Mouse (Mus musculus): ENCODE measurements around the gene Ngrn. TPM values are rescaled to one million over a fixed set of nuclear protein-coding genes. Genes with fewer than 3 reads are reported as not detected.

Ngrn gene
- total and polyA plus RNA-seq, 3 experiments = 28.3 to 43.2 (median 32.1) TPM

DNA sequence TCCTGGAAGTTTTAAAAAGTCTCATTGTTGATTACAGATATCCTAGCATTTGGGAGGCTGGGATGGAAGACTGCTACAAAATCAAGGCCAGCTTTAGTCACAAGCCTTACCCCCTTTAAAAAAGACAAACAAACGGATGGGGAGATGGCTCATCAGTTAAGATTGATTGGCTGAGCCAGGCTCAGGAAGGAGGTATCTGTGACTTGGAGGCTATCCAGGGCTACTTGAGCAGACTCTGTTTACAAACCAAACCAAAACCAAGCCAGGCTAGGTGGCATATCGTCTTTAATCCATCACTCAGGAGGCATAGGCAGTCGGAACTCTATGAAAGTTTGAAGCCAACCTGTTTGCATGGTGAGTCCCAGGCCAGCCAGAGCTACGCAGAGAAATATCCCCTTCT lies 19.4 kb upstream of the Ngrn start:
- in situ Hi-C loops (cut with MboI; ENCODE audit: low pct_ligation_motif_present, low pct_unique_long_range_greater_than_20kb, low sequenced_read_pairs) = no loop called here
- TF ChIP-seq EP300 (IDR thresholded peaks at IDR 0.05; ENCODE audit: low read length) (no peak), PAX5 (IDR thresholded peaks at IDR 0.05; ENCODE audit: low read length) (no peak), E2F4 (IDR thresholded peaks at IDR 0.05; ENCODE audit: insufficient replicate concordance, low read depth, low read length) (no peak), NRF1 (IDR thresholded peaks at IDR 0.05; ENCODE audit: low read depth, low read length) (no peak), MYC (IDR thresholded peaks at IDR 0.05; ENCODE audit: low read depth, low read length) (no peak), SIN3A (IDR thresholded peaks at IDR 0.05; ENCODE audit: low read length) (no peak), USF1 (IDR thresholded peaks at IDR 0.05; ENCODE audit: low read depth, low read length) (no peak), MAZ (IDR thresholded peaks at IDR 0.05; ENCODE audit: low read depth, low read length) (no peak), BHLHE40 (IDR thresholded peaks at IDR 0.05; ENCODE audit: low read depth, low read length) (no peak), ZNF384 (IDR thresholded peaks at IDR 0.05; ENCODE audit: low read depth, low read length) (no peak), MAX (IDR thresholded peaks at IDR 0.05; ENCODE audit: low read length) (no peak), CTCF (conservative IDR thresholded peaks at IDR 0.05 in 1 of 2, IDR thresholded peaks at IDR 0.05 in 1 of 2; ENCODE audit: low read depth in 2 of 2, low read length in 2 of 2) (no peak)
- no peak for DNase-seq (ENCODE audit: extremely low read depth)

DNA sequence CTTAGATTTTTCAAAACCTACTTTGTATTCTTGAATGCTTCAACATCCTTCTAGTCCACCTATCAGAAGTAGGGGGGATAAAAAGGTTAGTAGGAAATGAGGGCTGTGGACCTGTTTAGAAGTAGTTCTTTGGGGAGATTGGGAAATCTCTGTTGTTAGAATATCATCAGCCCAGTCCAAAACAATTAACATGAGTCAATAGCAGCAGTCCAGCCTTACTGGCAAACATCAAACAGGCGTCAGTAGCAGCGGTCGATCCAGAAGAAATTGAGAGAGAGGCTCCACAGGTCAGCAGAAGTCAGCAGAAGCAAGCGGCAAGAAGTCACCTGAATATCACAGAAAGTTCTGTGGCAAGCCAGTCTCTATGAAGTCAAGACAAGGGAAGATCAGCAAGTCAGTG lies 16.2 kb upstream of the Ngrn start:
- Histone ChIP-seq H3K9me3 (replicated peaks; ENCODE audit: low read length) (peaks cover 4% of the 10 kb centered on the region), H3K9ac (ENCODE audit: insufficient read depth, low read depth) (no peak overlapping the region), H3K4me1 (ENCODE audit: control insufficient read depth in 1 of 2, insufficient read depth in 2 of 2) (peaks cover 0 to 4% of the 10 kb centered on the region in 2 experiments; a peak in 1 of 4 replicates), H3K4me2 (ENCODE audit: insufficient read depth, low read depth, poor library complexity, severe bottlenecking) (no peak overlapping the region), H3K36me3 (replicated peaks in 1 of 2; ENCODE audit: control insufficient read depth in 1 of 2, insufficient read depth in 1 of 2, low read length in 1 of 2) (peaks cover 4 to 15% of the 10 kb centered on the region in 2 experiments), H3K27ac (ENCODE audit: insufficient read depth, low read depth) (no peak overlapping the region), H3K79me2 (replicated peaks; ENCODE audit: control insufficient read depth, extremely low read depth, insufficient read depth, poor library complexity, severe bottlenecking) (no peaks in the 10 kb centered on the region), H3K27me3 (replicated peaks) (peaks cover 9% of the 10 kb centered on the region), H3K4me3 (replicated peaks in 1 of 3; ENCODE audit: low read depth in 2 of 3, low read length in 2 of 3, poor library complexity in 1 of 3) (no peak overlapping the region)
- dilution Hi-C loops (cut with MboI; ENCODE audit: extremely low pct_ligation_motif_present, extremely low pct_unique_long_range_greater_than_20kb, low sequenced_read_pairs) = no loop called here
- TF ChIP-seq RCOR1 (conservative IDR thresholded peaks at IDR 0.05; ENCODE audit: low read depth, low read length) (no peak), BHLHE40 (IDR thresholded peaks at IDR 0.05; ENCODE audit: low read depth, low read length) (no peak), NRF1 (IDR thresholded peaks at IDR 0.05; ENCODE audit: low read depth, low read length) (no peak), PAX5 (IDR thresholded peaks at IDR 0.05; ENCODE audit: low read length) (no peak)
- no peak for DNase-seq (ENCODE audit: extremely low read depth)
- in situ Hi-C loops (cut with MboI; ENCODE audit: low pct_ligation_motif_present, low pct_unique_long_range_greater_than_20kb, low sequenced_read_pairs) = no loop called here

More for the DNA sequence above, 19.4 kb upstream of the Ngrn start:
- Histone ChIP-seq H3K4me1 (ENCODE audit: control insufficient read depth in 1 of 2, insufficient read depth in 2 of 2) (peaks cover 0 to 10% of the 10 kb centered on the region in 2 experiments; a peak in 1 of 4 replicates), H3K79me2 (replicated peaks; ENCODE audit: control insufficient read depth, extremely low read depth, insufficient read depth, poor library complexity, severe bottlenecking) (no peaks in the 10 kb centered on the region), H3K4me3 (replicated peaks in 1 of 3; ENCODE audit: low read depth in 2 of 3, low read length in 2 of 3, poor library complexity in 1 of 3) (no peak overlapping the region), H3K27ac (ENCODE audit: insufficient read depth, low read depth) (no peak overlapping the region), H3K9ac (ENCODE audit: insufficient read depth, low read depth) (no peak overlapping the region), H3K4me2 (ENCODE audit: insufficient read depth, low read depth, poor library complexity, severe bottlenecking) (no peak overlapping the region), H3K9me3 (replicated peaks; ENCODE audit: low read length) (peaks cover 4% of the 10 kb centered on the region), H3K27me3 (replicated peaks) (no peaks in the 10 kb centered on the region), H3K36me3 (replicated peaks in 1 of 2; ENCODE audit: control insufficient read depth in 1 of 2, insufficient read depth in 1 of 2, low read length in 1 of 2) (peaks cover 19 to 36% of the 10 kb centered on the region in 2 experiments)
- dilution Hi-C loops (cut with MboI; ENCODE audit: extremely low pct_ligation_motif_present, extremely low pct_unique_long_range_greater_than_20kb, low sequenced_read_pairs) = no loop called here

DNA sequence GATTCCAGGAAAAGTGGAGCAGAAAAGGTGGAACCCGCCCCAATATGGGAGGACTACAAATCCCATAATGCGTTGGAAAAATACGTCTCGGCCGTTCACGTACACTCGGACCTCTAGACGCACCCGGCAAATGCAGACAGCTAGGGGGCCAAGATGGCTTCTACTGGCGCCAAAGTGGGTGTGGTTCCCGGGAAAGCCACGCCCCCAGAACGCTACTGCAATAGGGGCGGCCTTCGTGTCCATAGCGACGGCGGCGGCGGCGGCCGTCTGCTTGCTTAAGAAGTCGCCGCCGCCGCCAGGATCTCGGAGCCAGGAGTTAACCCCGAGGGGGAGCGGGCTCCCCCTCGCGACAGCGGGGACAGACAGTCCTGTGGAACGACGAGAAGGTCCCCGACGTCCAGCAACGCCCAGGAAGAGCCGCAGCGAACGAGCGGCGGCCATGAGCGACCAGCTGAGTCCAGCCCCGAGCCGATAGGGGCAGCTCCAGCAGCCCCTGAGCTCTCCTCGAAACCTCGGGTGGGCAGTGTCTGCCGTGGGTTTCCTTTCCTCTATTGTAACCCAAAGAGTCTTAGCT lies 14.8 kb upstream of the Ngrn start, which contains the start of gene Ttll13:
Ttll13 (plus strand) TSS at position 229 of the 574 bp plus-strand sequence.
- H3K79me2 ChIP-seq (replicated peaks; ENCODE audit: control insufficient read depth, extremely low read depth, insufficient read depth, poor library complexity, severe bottlenecking) = no peaks in the 10 kb centered on the region
- peaks cover 4% of the 10 kb centered on the region for H3K9me3 ChIP-seq (replicated peaks; ENCODE audit: low read length)
- H3K4me2 ChIP-seq (ENCODE audit: insufficient read depth, low read depth, poor library complexity, severe bottlenecking) = peak within 1 kb of the TSS; percentile 68
- H3K27me3 ChIP-seq (replicated peaks) = peaks cover 9% of the 10 kb centered on the region
- peaks cover 0 to 6% of the 10 kb centered on the region in 2 experiments; a peak in 1 of 4 replicates for H3K4me1 ChIP-seq (ENCODE audit: control insufficient read depth in 1 of 2, insufficient read depth in 2 of 2)
- dilution Hi-C loops (cut with MboI; ENCODE audit: extremely low pct_ligation_motif_present, extremely low pct_unique_long_range_greater_than_20kb, low sequenced_read_pairs) = no loop called here
- peak; percentile 97 for DNase-seq (ENCODE audit: extremely low read depth)
- peak within 1 kb of the TSS; percentile 42 to 56 (median 56) for H3K4me3 ChIP-seq (replicated peaks in 1 of 3; ENCODE audit: low read depth in 2 of 3, low read length in 2 of 3, poor library complexity in 1 of 3)
- H3K27ac ChIP-seq (ENCODE audit: insufficient read depth, low read depth) = no peak within 1 kb of the TSS
- in situ Hi-C loops (cut with MboI; ENCODE audit: low pct_ligation_motif_present, low pct_unique_long_range_greater_than_20kb, low sequenced_read_pairs) = no loop called here
- peak within 1 kb of the TSS; percentile 49 for H3K9ac ChIP-seq (ENCODE audit: insufficient read depth, low read depth)
- peaks cover 0 to 2% of the 10 kb centered on the region in 2 experiments for H3K36me3 ChIP-seq (replicated peaks in 1 of 2; ENCODE audit: control insufficient read depth in 1 of 2, insufficient read depth in 1 of 2, low read length in 1 of 2)
- TF ChIP-seq ZNF384 (IDR thresholded peaks at IDR 0.05; ENCODE audit: low read depth, low read length) = no peak
- TF ChIP-seq TCF12 (IDR thresholded peaks at IDR 0.05; ENCODE audit: low read depth, low read length) = no peak
- peak; percentile 16; the same call in 1 of the 2 replicates for TF ChIP-seq GABPA (IDR thresholded peaks at IDR 0.05; ENCODE audit: insufficient replicate concordance, low read depth, low read length)
- peak; percentile 30 for TF ChIP-seq RAD21 (IDR thresholded peaks at IDR 0.05; ENCODE audit: low read depth, low read length)
- no peak for TF ChIP-seq USF2 (conservative IDR thresholded peaks at IDR 0.05; ENCODE audit: low read depth, low read length)
- TF ChIP-seq UBTF (IDR thresholded peaks at IDR 0.05; ENCODE audit: low read depth, low read length) = no peak
- no peak for TF ChIP-seq ETS1 (conservative IDR thresholded peaks at IDR 0.05; ENCODE audit: low read depth, low read length)
- TF ChIP-seq EP300 (IDR thresholded peaks at IDR 0.05; ENCODE audit: low read length) = no peak
- 0 out of 2 replicates have a peak, but pooled peaks have one; percentile 46 for TF ChIP-seq IRF4 (IDR thresholded peaks at IDR 0.05; ENCODE audit: low read depth, low read length)
- no peak for TF ChIP-seq ZC3H11A (IDR thresholded peaks at IDR 0.05; ENCODE audit: low read depth, low read length)
- no peak for TF ChIP-seq BHLHE40 (IDR thresholded peaks at IDR 0.05; ENCODE audit: low read depth, low read length)
- TF ChIP-seq JUND (conservative IDR thresholded peaks at IDR 0.05; ENCODE audit: low read depth, low read length) = no peak
- peak; percentile 58; the same call in 1 of the 2 replicates for TF ChIP-seq MAX (IDR thresholded peaks at IDR 0.05; ENCODE audit: low read length)
- peak; percentile 76; the same call in 1 of the 2 replicates for TF ChIP-seq KAT2A (IDR thresholded peaks at IDR 0.05; ENCODE audit: insufficient replicate concordance, low read length)
- TF ChIP-seq USF1 (IDR thresholded peaks at IDR 0.05; ENCODE audit: low read depth, low read length) = no peak
